Mouse (Mus musculus) lung, adult 18-20 months (tissue): ENCODE data around the gene Cubn.
A peak's percentile ranks its signal among the peaks of the same experiment; 100 is the strongest.

ENCODE experiments used
- DNase-seq, 2 experiments: peaks; one replicate each; pipeline ENCODE4 v3.0.0; 2022; ENCODE audit warnings: mixed read lengths in 2 of 2

Gene Cubn

DNA sequence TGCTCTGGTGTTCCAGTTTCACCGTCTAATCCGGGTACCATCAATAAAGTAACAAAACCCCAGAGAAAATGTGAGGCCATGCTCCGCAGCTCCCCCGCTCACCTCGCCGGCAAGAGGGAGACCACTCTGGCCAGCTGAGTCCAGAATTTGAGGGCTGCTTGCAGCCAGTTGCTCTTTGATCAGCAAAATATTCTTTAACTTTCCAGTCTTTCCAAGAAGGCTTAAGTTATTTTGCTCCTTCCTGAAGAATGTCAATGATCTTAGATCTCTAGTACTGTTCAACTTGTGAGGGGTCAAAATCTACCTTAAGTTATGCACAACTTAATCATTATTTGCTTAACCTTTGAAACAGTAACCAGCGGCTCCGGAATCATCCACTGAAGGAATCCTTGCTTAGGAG lies at the start of gene Cubn:
Gene Cubn (minus strand): TSS at position 80 of the 400 bp plus-strand sequence.
- no peak for DNase-seq

- DNase-seq, result no peak
Observed at GRCm38 (mm10) chr2:13539860-13540259, 48.2 kb upstream of the Cubn start.

DNA sequence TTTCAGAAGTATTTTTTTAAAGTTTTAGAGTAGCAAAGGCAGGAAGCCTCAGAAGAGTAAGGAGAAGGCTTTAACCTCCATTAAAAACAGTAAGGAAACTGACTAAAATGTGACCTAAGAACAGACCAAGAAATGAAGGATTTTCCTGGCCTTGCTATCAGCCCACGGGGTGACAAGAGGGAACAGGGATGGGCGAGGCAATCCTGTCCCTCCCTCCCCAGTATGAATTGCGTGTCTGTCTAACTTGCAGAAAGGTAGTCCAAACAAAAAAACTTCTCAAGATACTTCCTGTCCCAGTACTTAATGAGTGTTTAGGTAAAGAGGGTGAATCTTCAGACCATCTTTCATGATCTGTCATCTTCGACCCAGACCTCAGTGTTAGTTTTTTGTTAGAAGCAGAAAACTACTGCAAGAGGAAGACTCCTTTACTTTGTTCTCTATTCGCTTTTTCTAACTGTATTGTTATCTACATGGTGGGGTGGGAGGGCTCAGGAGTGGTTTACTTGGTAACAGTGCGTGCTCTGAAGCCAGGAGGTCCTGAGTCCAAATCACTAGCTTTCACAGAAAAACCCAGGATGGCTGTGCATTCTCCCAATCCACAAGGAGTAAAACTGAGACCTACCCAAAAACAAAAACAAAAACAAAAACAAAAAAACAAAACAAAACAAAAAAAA lies 47.2 kb upstream of the Cubn start:
- no peak for DNase-seq

- no peak for DNase-seq
Observed at GRCm38 (mm10) chr2:13538258-13538657, 46.6 kb upstream of the Cubn start.

DNA sequence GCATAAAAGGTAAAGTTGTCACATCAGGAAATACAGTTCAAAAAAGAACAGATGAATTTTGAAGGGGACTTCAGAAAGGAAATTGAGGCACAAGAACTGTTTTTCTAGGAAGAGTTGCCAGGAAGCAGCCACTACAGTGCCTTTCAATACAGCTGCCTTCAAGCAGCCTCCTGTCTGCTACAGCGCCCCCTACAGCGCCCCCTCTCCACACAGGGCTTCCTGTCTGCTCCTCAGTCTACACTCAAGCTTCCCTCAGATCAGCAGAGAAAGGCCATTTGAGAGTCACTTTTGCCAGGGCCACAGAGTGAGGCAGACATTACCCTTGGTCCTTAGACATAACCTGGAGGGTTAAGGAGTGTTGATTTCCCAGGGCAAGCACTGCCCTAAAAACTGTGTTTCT lies 46.1 kb upstream of the Cubn start:
- DNase-seq, result no peak

- DNase-seq, result no peak
Observed at GRCm38 (mm10) chr2:13536747-13537146, 45.1 kb upstream of the Cubn start.

DNA sequence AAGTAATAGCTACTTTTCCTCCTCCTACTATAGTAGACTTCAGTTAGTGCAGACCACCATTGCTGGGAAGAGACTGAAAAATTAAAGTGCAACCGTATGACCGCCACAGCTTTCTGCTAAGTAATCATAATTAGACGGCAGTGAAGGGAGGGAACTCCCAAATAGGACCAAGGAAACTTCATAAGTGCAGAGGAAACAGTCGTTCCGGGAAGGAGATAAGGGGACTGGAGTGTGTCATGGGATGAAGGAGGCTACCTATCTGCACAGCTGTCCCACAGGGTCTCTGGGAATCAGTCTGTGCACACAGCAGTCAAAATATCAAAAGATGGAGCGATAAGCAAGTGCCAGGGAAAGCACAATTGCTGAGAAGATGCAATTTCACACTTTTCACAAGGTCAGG lies 39.0 kb upstream of the Cubn start:
- no peak for DNase-seq

GRCm38 (mm10) chr2:13529253-13529933 lies 37.8 kb upstream of the Cubn start:
- DNase-seq, result no peak

- no peak for DNase-seq
Observed at GRCm38 (mm10) chr2:13527531-13527930, 35.9 kb upstream of the Cubn start.

- DNase-seq, result no peak
Observed at GRCm38 (mm10) chr2:13527125-13527524, 35.5 kb upstream of the Cubn start.

GRCm38 (mm10) chr2:13526205-13526604 lies 34.6 kb upstream of the Cubn start:
- DNase-seq, result no peak

- DNase-seq, result peak in 1 of 2 experiments; percentile 17
Observed at GRCm38 (mm10) chr2:13523540-13524456, 32.2 kb upstream of the Cubn start.

DNA sequence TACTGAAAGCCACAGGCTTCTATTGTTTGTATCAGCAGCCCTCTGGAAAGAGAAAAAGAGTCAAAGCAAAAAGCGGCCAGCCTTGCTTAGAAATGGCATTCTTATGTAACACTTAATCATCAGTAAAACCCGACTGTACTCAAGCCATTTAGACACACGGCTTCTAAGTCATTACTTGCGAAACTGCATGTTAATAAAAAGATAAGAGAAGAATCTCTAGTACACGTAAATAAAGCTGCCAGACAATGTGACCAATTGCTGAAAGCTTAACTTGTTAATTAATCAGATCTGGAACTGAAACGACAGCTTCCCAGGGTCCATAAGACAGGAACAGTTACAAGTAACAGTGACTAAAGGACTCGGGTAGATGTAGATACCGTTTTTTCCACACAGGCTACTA lies 30.5 kb upstream of the Cubn start:
- no peak for DNase-seq

GRCm38 (mm10) chr2:13514949-13515348 lies 23.3 kb upstream of the Cubn start:
- no peak for DNase-seq

DNA sequence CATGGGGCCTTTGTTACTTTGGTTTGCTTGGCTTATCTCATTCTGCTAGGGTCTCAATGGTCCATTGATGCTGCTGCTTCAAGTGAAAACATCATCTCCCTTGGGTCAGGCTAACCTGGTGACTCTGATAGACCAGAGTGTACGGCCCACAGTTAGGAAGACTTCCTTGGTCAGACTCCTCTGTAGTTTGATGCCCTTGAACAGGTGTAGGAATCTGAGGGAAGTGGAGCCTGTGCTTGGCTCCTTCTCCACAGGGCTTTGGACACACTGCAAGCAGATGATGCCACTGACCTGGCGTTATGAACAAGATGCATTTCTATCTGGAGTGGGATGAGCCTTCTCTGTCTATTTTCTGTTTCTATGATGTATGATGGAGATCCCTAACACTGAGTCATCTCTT lies 11.1 kb upstream of the Cubn start:
- no peak for DNase-seq

DNA sequence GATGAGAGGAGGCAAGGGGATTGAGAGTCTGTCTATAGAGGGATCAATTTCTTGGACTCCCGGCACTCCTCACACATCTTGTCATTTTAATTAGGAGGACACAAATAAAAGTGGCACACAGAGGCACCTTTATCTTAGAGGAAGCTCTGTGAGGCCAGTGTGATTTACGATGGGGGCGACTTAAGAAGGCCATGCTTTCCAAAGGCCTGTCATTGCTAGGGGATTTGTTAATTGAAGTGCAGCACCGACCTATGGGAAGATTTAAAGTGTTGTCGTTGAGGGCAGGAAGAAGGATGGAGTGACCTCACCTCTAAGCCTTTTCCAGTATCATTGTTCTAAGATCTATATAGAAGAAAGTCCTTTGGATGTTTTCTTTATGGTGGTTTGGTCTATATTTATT lies 9.9 kb upstream of the Cubn start:
- DNase-seq, result no peak

- no peak for DNase-seq
Observed at GRCm38 (mm10) chr2:13500298-13500999, 8.8 kb upstream of the Cubn start.

GRCm38 (mm10) chr2:13499196-13499595 lies 7.6 kb upstream of the Cubn start:
- no peak for DNase-seq

- DNase-seq, result no peak
Observed at GRCm38 (mm10) chr2:13496087-13496486, 4.5 kb upstream of the Cubn start.

- no peak for DNase-seq
Observed at GRCm38 (mm10) chr2:13492927-13493326, 1.3 kb upstream of the Cubn start.

- no peak for DNase-seq
Observed at GRCm38 (mm10) chr2:13490480-13490879, 1.1 kb downstream of the Cubn start.

GRCm38 (mm10) chr2:13486470-13486869 lies 5.1 kb downstream of the Cubn start:
- DNase-seq, result no peak

- no peak for DNase-seq
Observed at GRCm38 (mm10) chr2:13484566-13484965, 7.0 kb downstream of the Cubn start.
